ENCODE assay signal across 9 mouse cellular contexts in the genomic region with DNA sequence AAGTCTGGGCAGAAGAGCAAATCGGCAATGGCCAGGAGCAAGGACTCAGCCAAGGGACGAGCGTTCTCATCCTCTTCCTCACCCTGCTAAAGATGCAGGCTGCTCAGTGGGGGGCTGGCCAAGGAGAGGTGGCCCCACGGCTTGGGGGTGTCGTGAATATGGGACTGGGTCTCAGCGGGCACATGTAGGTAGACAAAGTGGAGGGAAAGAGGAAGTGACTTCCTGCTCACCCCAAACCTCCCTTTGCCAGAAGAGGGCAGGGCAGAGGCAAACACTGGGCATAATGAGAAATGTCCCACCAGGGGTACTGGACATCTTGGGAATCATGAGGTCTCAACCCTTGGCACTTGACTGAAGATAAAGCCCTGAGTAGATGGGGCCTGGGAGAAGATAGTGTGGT. TPM values are rescaled to one million over a fixed set of nuclear protein-coding genes. Genes with fewer than 3 reads are reported as not detected.
DNase-seq lines count a peak whose midpoint lies in the region; ATAC-seq and TF ChIP-seq lines count a peak whose summit lies in the region.
"Had no signal": no experiment of that assay in that cellular context is flagged by ENCODE, and none has a peak within 500 bp of the region (broad histone marks: within the 10 kb centered on the region; RNA-seq: fewer than 3 reads in every experiment).

No protein-coding gene starts in this region.

- no peaks in the 10 kb centered on the region for H3K9me3 ChIP-seq in liver, embryonic 14.5 days (ENCODE audit: control insufficient read depth, low read length)
- H3K9me3 ChIP-seq in liver, embryonic 11.5 days (ENCODE audit: control insufficient read depth, low read length), result no peaks in the 10 kb centered on the region
- no peaks in the 10 kb centered on the region for H3K9me3 ChIP-seq in embryonic facial prominence, embryonic 10.5 days
- no peaks in the 10 kb centered on the region for H3K9me3 ChIP-seq in lung, embryonic 16.5 days (ENCODE audit: control insufficient read depth, low read length)
- H3K9me3 ChIP-seq in stomach, embryonic 16.5 days (replicated peaks; ENCODE audit: control insufficient read depth, low read length), result no peaks in the 10 kb centered on the region

- no peak overlapping the region for H3K4me3 ChIP-seq in liver, embryonic 14.5 days (ENCODE audit: insufficient read depth in 1 of 2, low read depth in 2 of 2, low read length in 2 of 2)
- no peak overlapping the region for H3K4me3 ChIP-seq in liver, embryonic 11.5 days (ENCODE audit: low read depth, low read length)
- H3K4me3 ChIP-seq in embryonic facial prominence, embryonic 10.5 days, result no peak overlapping the region
- no peak overlapping the region for H3K4me3 ChIP-seq in lung, embryonic 16.5 days (ENCODE audit: low read length)
- H3K4me3 ChIP-seq in stomach, embryonic 16.5 days (replicated peaks; ENCODE audit: low read length), result no peak overlapping the region

- no peak overlapping the region for H3K9ac ChIP-seq in liver, embryonic 14.5 days (replicated peaks)
- H3K9ac ChIP-seq in liver, embryonic 11.5 days (ENCODE audit: low read depth, low read length), result no peak overlapping the region
- peak overlapping the region; percentile 48 for H3K9ac ChIP-seq in lung, embryonic 16.5 days (ENCODE audit: low read length)
- H3K9ac ChIP-seq in stomach, embryonic 16.5 days (ENCODE audit: low read length), result peak overlapping the region; percentile 42; the same call in 1 of the 2 replicates

- no peak overlapping the region for H3K27ac ChIP-seq in liver, embryonic 14.5 days
- H3K27ac ChIP-seq in liver, embryonic 11.5 days (ENCODE audit: low read depth, low read length), result no peak overlapping the region
- H3K27ac ChIP-seq in embryonic facial prominence, embryonic 10.5 days (replicated peaks), result peak overlapping the region; percentile 74
- H3K27ac ChIP-seq in lung, embryonic 16.5 days (ENCODE audit: low read length), result peak overlapping the region; percentile 84
- peak overlapping the region; percentile 71 for H3K27ac ChIP-seq in stomach, embryonic 16.5 days (ENCODE audit: low read length)

- no peaks in the 10 kb centered on the region for H3K27me3 ChIP-seq in liver, embryonic 14.5 days (ENCODE audit: control insufficient read depth, insufficient read depth, low read length)
- peaks cover 8% of the 10 kb centered on the region for H3K27me3 ChIP-seq in liver, embryonic 11.5 days (replicated peaks; ENCODE audit: control insufficient read depth, insufficient read depth, low read length)
- peaks cover 43% of the 10 kb centered on the region for H3K27me3 ChIP-seq in embryonic facial prominence, embryonic 10.5 days (replicated peaks; ENCODE audit: low read depth, poor library complexity, severe bottlenecking)
- H3K27me3 ChIP-seq in lung, embryonic 16.5 days (ENCODE audit: control insufficient read depth, insufficient read depth, low read depth, low read length), result no peaks in the 10 kb centered on the region; the same call in 1 of the 2 replicates
- H3K27me3 ChIP-seq in stomach, embryonic 16.5 days (ENCODE audit: control insufficient read depth, insufficient read depth, low read length), result no peaks in the 10 kb centered on the region

- no peak overlapping the region for H3K4me2 ChIP-seq in liver, embryonic 14.5 days (ENCODE audit: low read depth)
- H3K4me2 ChIP-seq in liver, embryonic 11.5 days, result no peak overlapping the region
- no peak overlapping the region for H3K4me2 ChIP-seq in lung, embryonic 16.5 days (ENCODE audit: low read depth, low read length)
- H3K4me2 ChIP-seq in stomach, embryonic 16.5 days (ENCODE audit: low read depth, low read length), result no peak overlapping the region

- DNase-seq in liver, embryonic 14.5 days (ENCODE audit: low read depth in 3 of 3, low spot score in 3 of 3), result no peak
- DNase-seq in liver, embryonic 11.5 days (ENCODE audit: low spot score), result no peak
- DNase-seq in embryonic facial prominence, embryonic 10.5 days (ENCODE audit: low spot score), result no peak
- DNase-seq in urinary bladder, adult 18-20 months (ENCODE audit: low spot score in 2 of 2), result no peak
- no peak for DNase-seq in cerebellum, adult 9-11 months
- DNase-seq: kidney, postnatal 10 days had no signal

- no peak for ATAC-seq in liver, embryonic 14.5 days (ENCODE audit: insufficient read depth)
- ATAC-seq in liver, embryonic 11.5 days (replicated peaks; ENCODE audit: low FRiP score), result no peak
- ATAC-seq in lung, embryonic 16.5 days (ENCODE audit: low read depth), result no peak
- no peak for ATAC-seq in stomach, embryonic 16.5 days (ENCODE audit: insufficient read depth, low FRiP score)
- no peak for ATAC-seq in megakaryocyte-erythroid progenitor cell, adult 5-6 weeks (replicated peaks; ENCODE audit: low FRiP score, low TSS enrichment, poor library complexity, severe bottlenecking)

- TF ChIP-seq EP300 in liver, embryonic 14.5 days (IDR thresholded peaks at IDR 0.05; ENCODE audit: low read depth), result no peak

- 48% methylated on average over 6 of the region's 6 CpGs for WGBS in liver, embryonic 14.5 days (ENCODE audit: insufficient replicate concordance)
- WGBS in liver, embryonic 11.5 days, result 64% methylated on average over 6 of the region's 6 CpGs
- WGBS in embryonic facial prominence, embryonic 10.5 days, result 57% methylated on average over 6 of the region's 6 CpGs
- WGBS in lung, embryonic 16.5 days, result 66% methylated on average over 6 of the region's 6 CpGs
- 61% methylated on average over 6 of the region's 6 CpGs for WGBS in stomach, embryonic 16.5 days

- no peaks in the 10 kb centered on the region for H3K36me3 ChIP-seq in liver, embryonic 14.5 days (replicated peaks; ENCODE audit: control insufficient read depth, insufficient read depth, low read depth)
- no peaks in the 10 kb centered on the region for H3K36me3 ChIP-seq in liver, embryonic 11.5 days (ENCODE audit: control insufficient read depth, insufficient read depth, low read length)
- no peaks in the 10 kb centered on the region for H3K36me3 ChIP-seq in embryonic facial prominence, embryonic 10.5 days (replicated peaks)
- no peaks in the 10 kb centered on the region for H3K36me3 ChIP-seq in lung, embryonic 16.5 days (ENCODE audit: control insufficient read depth, insufficient read depth, low read length)
- no peaks in the 10 kb centered on the region for H3K36me3 ChIP-seq in stomach, embryonic 16.5 days (ENCODE audit: control insufficient read depth, insufficient read depth, low read length)

- TF ChIP-seq CTCF in liver, embryonic 14.5 days (IDR thresholded peaks at IDR 0.05; ENCODE audit: low read depth), result peak; percentile 28; the same call in 1 of the 2 replicates

- H3K4me1 ChIP-seq in liver, embryonic 14.5 days (replicated peaks; ENCODE audit: control insufficient read depth in 2 of 2, insufficient read depth in 2 of 2, low read length in 1 of 2), result no peaks in the 10 kb centered on the region
- no peaks in the 10 kb centered on the region; the same call in 1 of the 2 replicates for H3K4me1 ChIP-seq in liver, embryonic 11.5 days (replicated peaks; ENCODE audit: control insufficient read depth, insufficient read depth, low read length)
- H3K4me1 ChIP-seq in embryonic facial prominence, embryonic 10.5 days, result peaks cover 25% of the 10 kb centered on the region
- peaks cover 17% of the 10 kb centered on the region for H3K4me1 ChIP-seq in lung, embryonic 16.5 days (replicated peaks; ENCODE audit: control insufficient read depth, insufficient read depth, low read length)
- H3K4me1 ChIP-seq in stomach, embryonic 16.5 days (ENCODE audit: control insufficient read depth, insufficient read depth, low read length), result peaks cover 23% of the 10 kb centered on the region

RNA-seq across cellular contexts. Expression of gene Hid1, which starts 7.8 kb away (rescaled TPM):
- 0.54 and 0.59 TPM in 2 replicates for polyA plus RNA-seq in liver, embryonic 14.5 days (2012; rRNA removed)
- polyA plus RNA-seq in liver, embryonic 14.5 days (2014; fragmentation: Nextera tagmentation; extraction: Ambion mirVana), result 0.50 and 0.86 TPM in 2 replicates
- polyA plus RNA-seq in liver, embryonic 11.5 days (2014; fragmentation: Nextera tagmentation; extraction: Ambion mirVana), result 2.2 and 3.4 TPM in 2 replicates
- 8.6 and 9.6 TPM in 2 replicates for polyA plus RNA-seq in embryonic facial prominence, embryonic 10.5 days (2016; fragmentation: Nextera tagmentation; extraction: Ambion mirVana)
- polyA plus RNA-seq in lung, embryonic 16.5 days (2015; fragmentation: Nextera tagmentation; extraction: Ambion mirVana), result 19.1 and 20.2 TPM in 2 replicates
- 44.0 and 46.2 TPM in 2 replicates for polyA plus RNA-seq in stomach, embryonic 16.5 days (2015; fragmentation: Nextera tagmentation; extraction: Ambion mirVana)
- 0.17 TPM in 1 of 2 replicates, not detected in the other for total RNA-seq in megakaryocyte-erythroid progenitor cell, adult 5-6 weeks (2014; fragmentation: Nextera tagmentation)
- total RNA-seq in megakaryocyte-erythroid progenitor cell, adult 5-6 weeks (2017), result not detected in 2 replicates

RNA-seq across cellular contexts. Expression of gene Cdr2l, which starts 22.0 kb away (rescaled TPM):
- 1.5 and 1.7 TPM in 2 replicates for polyA plus RNA-seq in liver, embryonic 14.5 days (2012; rRNA removed)
- polyA plus RNA-seq in liver, embryonic 14.5 days (2014; fragmentation: Nextera tagmentation; extraction: Ambion mirVana), result 0.86 and 1.0 TPM in 2 replicates
- polyA plus RNA-seq in liver, embryonic 11.5 days (2014; fragmentation: Nextera tagmentation; extraction: Ambion mirVana), result 6.2 and 6.9 TPM in 2 replicates
- 15.6 and 16.4 TPM in 2 replicates for polyA plus RNA-seq in embryonic facial prominence, embryonic 10.5 days (2016; fragmentation: Nextera tagmentation; extraction: Ambion mirVana)
- 11.5 and 12.0 TPM in 2 replicates for polyA plus RNA-seq in lung, embryonic 16.5 days (2015; fragmentation: Nextera tagmentation; extraction: Ambion mirVana)
- 6.1 and 6.6 TPM in 2 replicates for polyA plus RNA-seq in stomach, embryonic 16.5 days (2015; fragmentation: Nextera tagmentation; extraction: Ambion mirVana)
- not detected in 2 replicates for total RNA-seq in megakaryocyte-erythroid progenitor cell, adult 5-6 weeks (2014; fragmentation: Nextera tagmentation)
- 0.38 TPM in 1 of 2 replicates, not detected in the other for total RNA-seq in megakaryocyte-erythroid progenitor cell, adult 5-6 weeks (2017)

RNA-seq across cellular contexts. Expression of gene Otop3, which starts 25.2 kb away (rescaled TPM):
- polyA plus RNA-seq in liver, embryonic 14.5 days (2012; rRNA removed), result not detected in 2 replicates
- not detected in 2 replicates for polyA plus RNA-seq in liver, embryonic 14.5 days (2014; fragmentation: Nextera tagmentation; extraction: Ambion mirVana)
- not detected in 2 replicates for polyA plus RNA-seq in liver, embryonic 11.5 days (2014; fragmentation: Nextera tagmentation; extraction: Ambion mirVana)
- not detected in 2 replicates for polyA plus RNA-seq in embryonic facial prominence, embryonic 10.5 days (2016; fragmentation: Nextera tagmentation; extraction: Ambion mirVana)
- not detected in 2 replicates for polyA plus RNA-seq in lung, embryonic 16.5 days (2015; fragmentation: Nextera tagmentation; extraction: Ambion mirVana)
- polyA plus RNA-seq in stomach, embryonic 16.5 days (2015; fragmentation: Nextera tagmentation; extraction: Ambion mirVana), result 4.6 and 8.4 TPM in 2 replicates
- total RNA-seq in megakaryocyte-erythroid progenitor cell, adult 5-6 weeks (2014; fragmentation: Nextera tagmentation), result not detected in 2 replicates
- not detected in 2 replicates for total RNA-seq in megakaryocyte-erythroid progenitor cell, adult 5-6 weeks (2017)

RNA-seq across cellular contexts. Expression of gene Ush1g, which starts 37.9 kb away (rescaled TPM):
- 0.04 and 0.06 TPM in 2 replicates for polyA plus RNA-seq in liver, embryonic 14.5 days (2012; rRNA removed)
- 0.06 and 0.16 TPM in 2 replicates for polyA plus RNA-seq in liver, embryonic 14.5 days (2014; fragmentation: Nextera tagmentation; extraction: Ambion mirVana)
- 0.52 and 0.64 TPM in 2 replicates for polyA plus RNA-seq in liver, embryonic 11.5 days (2014; fragmentation: Nextera tagmentation; extraction: Ambion mirVana)
- polyA plus RNA-seq in embryonic facial prominence, embryonic 10.5 days (2016; fragmentation: Nextera tagmentation; extraction: Ambion mirVana), result 0.04 TPM in 2 replicates
- not detected in 2 replicates for polyA plus RNA-seq in lung, embryonic 16.5 days (2015; fragmentation: Nextera tagmentation; extraction: Ambion mirVana)
- polyA plus RNA-seq in stomach, embryonic 16.5 days (2015; fragmentation: Nextera tagmentation; extraction: Ambion mirVana), result 0.62 and 0.76 TPM in 2 replicates
- total RNA-seq in megakaryocyte-erythroid progenitor cell, adult 5-6 weeks (2014; fragmentation: Nextera tagmentation), result not detected in 2 replicates
- total RNA-seq in megakaryocyte-erythroid progenitor cell, adult 5-6 weeks (2017), result not detected in 2 replicates

RNA-seq across cellular contexts. Expression of gene Mrpl58, which starts 43.8 kb away (rescaled TPM):
- 37.8 and 49.2 TPM in 2 replicates for polyA plus RNA-seq in liver, embryonic 14.5 days (2012; rRNA removed)
- 86.5 and 90.7 TPM in 2 replicates for polyA plus RNA-seq in liver, embryonic 14.5 days (2014; fragmentation: Nextera tagmentation; extraction: Ambion mirVana)
- polyA plus RNA-seq in liver, embryonic 11.5 days (2014; fragmentation: Nextera tagmentation; extraction: Ambion mirVana), result 165 TPM in 2 replicates
- 221 and 228 TPM in 2 replicates for polyA plus RNA-seq in embryonic facial prominence, embryonic 10.5 days (2016; fragmentation: Nextera tagmentation; extraction: Ambion mirVana)
- 203 and 205 TPM in 2 replicates for polyA plus RNA-seq in lung, embryonic 16.5 days (2015; fragmentation: Nextera tagmentation; extraction: Ambion mirVana)
- polyA plus RNA-seq in stomach, embryonic 16.5 days (2015; fragmentation: Nextera tagmentation; extraction: Ambion mirVana), result 160 and 162 TPM in 2 replicates
- total RNA-seq in megakaryocyte-erythroid progenitor cell, adult 5-6 weeks (2014; fragmentation: Nextera tagmentation), result 81.8 and 92.4 TPM in 2 replicates
- 56.9 and 64.4 TPM in 2 replicates for total RNA-seq in megakaryocyte-erythroid progenitor cell, adult 5-6 weeks (2017)

Comparison
In these comparisons a context has a peak if more than half of its experiments do, and no peak if none do; other contexts are left out.
1. H3K27ac ChIP-seq: peak in embryonic facial prominence, embryonic 10.5 days (single experiment), lung, embryonic 16.5 days (single experiment) and stomach, embryonic 16.5 days (single experiment); none in liver, embryonic 14.5 days (single experiment) and liver, embryonic 11.5 days (single experiment).
2. H3K9ac ChIP-seq: peak in lung, embryonic 16.5 days (single experiment) and stomach, embryonic 16.5 days (single experiment); none in liver, embryonic 14.5 days (single experiment) and liver, embryonic 11.5 days (single experiment).